ENCODE assay signal across 12 mouse cellular contexts in genomic region chr19:26646128-26646527, GRCm38 (mm10). TPM values are rescaled to one million over a fixed set of nuclear protein-coding genes. Genes with fewer than 3 reads are reported as not detected.
DNase-seq lines count a peak whose midpoint lies in the region; ATAC-seq lines count a peak whose summit lies in the region.
"Had no signal": no experiment of that assay in that cellular context is flagged by ENCODE, and none has a peak within 500 bp of the region (broad histone marks: within the 10 kb centered on the region; RNA-seq: fewer than 3 reads in every experiment).

No protein-coding gene starts in this region.

- no peaks in the 10 kb centered on the region for H3K4me1 ChIP-seq in heart, embryonic 10.5 days
- H3K4me1 ChIP-seq: embryonic facial prominence, embryonic 15.5 days had no signal

- no peak overlapping the region for H3K27ac ChIP-seq in heart, embryonic 10.5 days
- H3K27ac ChIP-seq: embryonic facial prominence, embryonic 15.5 days; heart, embryonic 15.5 days had no signal

- H3K27me3 ChIP-seq in heart, embryonic 10.5 days (ENCODE audit: insufficient read depth, poor library complexity, severe bottlenecking) = no peaks in the 10 kb centered on the region
- H3K27me3 ChIP-seq: embryonic facial prominence, embryonic 15.5 days; heart, embryonic 15.5 days had no signal

- peak; percentile 86 for ATAC-seq in neutrophil, adult 5-6 weeks (ENCODE audit: extremely low read depth, insufficient number of reproducible peaks, low FRiP score, poor library complexity, severe bottlenecking)
- ATAC-seq in megakaryocyte-erythroid progenitor cell, adult 5-6 weeks (replicated peaks; ENCODE audit: low FRiP score, low TSS enrichment, poor library complexity, severe bottlenecking) = no peak

- H3K4me3 ChIP-seq in heart, embryonic 10.5 days = no peak overlapping the region
- H3K4me3 ChIP-seq: embryonic facial prominence, embryonic 15.5 days; heart, embryonic 15.5 days had no signal

- peak; percentile 96 for DNase-seq in heart, adult 11 months
- no peak for DNase-seq in heart, embryonic 10.5 days (ENCODE audit: low spot score)
- DNase-seq in right cerebral cortex, postnatal 10 days (ENCODE audit: low spot score in 2 of 2) = peak; percentile 39 to 56
- DNase-seq in right cerebral cortex, postnatal 4 days = no peak
- no peak for DNase-seq in cerebellum, adult 9-11 months
- no peak for DNase-seq in ovary, postnatal 14 days (ENCODE audit: low spot score)
- DNase-seq: cerebellum, adult 18-20 months; kidney, adult 8-10 months had no signal

- 33% methylated on average over 2 of the region's 2 CpGs for WGBS in heart, embryonic 10.5 days

- no peaks in the 10 kb centered on the region for H3K9me3 ChIP-seq in heart, embryonic 10.5 days
- H3K9me3 ChIP-seq: embryonic facial prominence, embryonic 15.5 days; heart, embryonic 15.5 days had no signal

- 0 out of 2 replicates have a peak, but pooled peaks cover 7% of the 10 kb centered on the region for H3K36me3 ChIP-seq in heart, embryonic 10.5 days

RNA-seq across cellular contexts. Expression of gene Smarca2, which starts 41.3 kb away (rescaled TPM):
- polyA plus RNA-seq in heart, embryonic 10.5 days (2016; fragmentation: Nextera tagmentation; extraction: Ambion mirVana) = 22.8 and 26.2 TPM in 2 replicates
- total RNA-seq in neutrophil, adult 5-6 weeks (2017) = 147 and 162 TPM in 2 replicates
- 38.6 and 42.1 TPM in 2 replicates for total RNA-seq in megakaryocyte-erythroid progenitor cell, adult 5-6 weeks (2014; fragmentation: Nextera tagmentation)
- 37.5 and 48.5 TPM in 2 replicates for total RNA-seq in megakaryocyte-erythroid progenitor cell, adult 5-6 weeks (2017)

Comparison
In these comparisons a context has a peak if more than half of its experiments do, and no peak if none do; other contexts are left out.
1. DNase-seq: peak in heart, adult 11 months (single experiment) and right cerebral cortex, postnatal 10 days (2 of 2); none in heart, embryonic 10.5 days (single experiment), right cerebral cortex, postnatal 4 days (single experiment), cerebellum, adult 9-11 months (single experiment) and ovary, postnatal 14 days (single experiment).